Mouse (Mus musculus) adipocyte (in vitro differentiated cells): Measurements from ENCODE around the gene Mrgpra6.

Experiments used
- DNase-seq: peaks from one replicate; pipeline ENCODE4 v3.0.0-alpha.2; 2016; ENCODE audit warnings: low spot score

Gene Mrgpra6

DNA sequence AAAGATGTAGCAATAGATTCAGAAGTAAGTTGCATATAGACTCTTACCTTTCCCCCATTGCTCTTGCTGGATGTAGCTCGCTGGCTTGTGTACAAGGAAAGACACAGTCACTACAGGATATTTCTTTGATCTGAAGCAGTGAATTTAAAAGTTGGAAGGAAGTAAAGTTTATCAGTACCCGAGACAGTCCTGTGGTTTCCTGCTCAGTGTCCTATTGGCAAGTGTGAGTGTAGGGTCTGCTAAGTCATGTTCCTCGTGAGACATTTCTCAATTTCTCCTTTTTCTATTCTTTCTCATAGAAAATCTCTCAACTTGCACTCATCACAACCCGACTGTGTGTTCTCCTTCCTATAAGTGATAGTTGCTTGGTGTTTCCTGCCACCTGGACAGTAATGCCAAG, at the start of gene Mrgpra6:
TSS of gene Mrgpra6 (minus strand) at position 91 of the 400 bp plus-strand sequence.
- no peak for DNase-seq

- no peak for DNase-seq
These were observed 48.0 kb upstream of the Mrgpra6 start, which contains the start of gene Mrgpra9 for GRCm38 (mm10) chr7:47252770-47253169. TSS of gene Mrgpra9 (minus strand) at chr7:47252848.

DNA sequence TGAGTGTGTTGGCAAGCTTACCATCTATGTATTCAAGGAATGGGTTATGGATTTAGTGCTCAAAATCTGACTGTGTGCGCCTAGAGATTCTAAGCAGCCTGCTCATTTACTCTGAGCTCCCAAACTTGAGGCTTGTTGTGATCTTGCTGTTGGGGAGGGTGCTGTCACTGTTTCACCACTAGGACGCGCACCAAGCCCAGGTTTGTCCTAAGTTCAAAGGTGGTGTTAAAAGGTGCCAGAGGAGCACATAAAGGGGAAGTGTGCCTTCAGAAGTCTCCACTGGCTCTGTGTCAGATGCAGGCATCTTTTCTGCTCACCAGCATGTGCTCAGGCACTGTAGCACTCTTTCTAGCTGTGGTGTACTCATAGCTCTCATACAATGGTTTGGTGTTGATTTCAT, 39.9 kb upstream of the Mrgpra6 start:
- no peak for DNase-seq

DNA sequence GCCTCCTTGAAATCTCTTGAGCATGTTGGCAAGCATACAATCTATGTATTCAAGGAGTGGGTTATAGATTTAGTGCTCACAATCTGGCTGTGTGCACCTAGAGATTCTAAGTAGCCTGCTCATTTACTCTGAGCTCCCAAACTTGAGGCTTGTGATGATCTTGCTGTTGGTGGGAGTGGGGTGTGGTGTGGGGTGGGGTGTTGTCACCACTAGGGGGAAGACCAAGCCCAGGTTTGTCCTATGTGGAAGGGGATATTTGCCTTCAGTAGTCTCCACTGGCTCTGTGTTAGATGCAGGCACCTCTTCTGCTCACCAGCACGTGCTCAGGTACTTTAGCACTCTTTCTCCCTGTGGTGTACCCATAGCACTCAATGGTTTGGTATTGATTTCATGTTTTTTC, 9.4 kb downstream of the Mrgpra6 start:
- no peak for DNase-seq

- no peak for DNase-seq
These were observed 33.9 kb downstream of the Mrgpra6 start for GRCm38 (mm10) chr7:47170814-47171213.

GRCm38 (mm10) chr7:47165028-47165427, 39.7 kb downstream of the Mrgpra6 start:
- DNase-seq, result no peak

GRCm38 (mm10) chr7:47163203-47163602, 41.5 kb downstream of the Mrgpra6 start:
- DNase-seq, result no peak

DNA sequence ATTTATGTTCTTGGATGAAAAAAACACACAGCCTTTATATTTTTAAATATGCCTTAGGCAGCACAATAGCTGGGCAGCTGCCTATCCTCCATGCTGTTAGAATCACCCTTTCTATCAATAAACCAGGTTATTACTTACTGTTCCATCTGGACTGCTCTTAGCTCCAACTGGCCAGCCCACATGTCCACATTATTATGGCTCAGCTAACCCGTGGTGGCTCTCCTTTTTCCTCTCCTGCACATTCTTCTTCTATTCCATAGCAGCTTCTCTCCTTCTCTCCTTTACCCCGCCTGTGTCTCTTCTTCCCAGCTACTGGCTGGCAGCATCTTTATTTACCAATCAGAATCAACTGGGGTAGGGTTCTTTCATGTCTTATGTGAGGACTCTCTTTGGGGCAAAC, 46.3 kb downstream of the Mrgpra6 start:
- DNase-seq, result no peak

DNA sequence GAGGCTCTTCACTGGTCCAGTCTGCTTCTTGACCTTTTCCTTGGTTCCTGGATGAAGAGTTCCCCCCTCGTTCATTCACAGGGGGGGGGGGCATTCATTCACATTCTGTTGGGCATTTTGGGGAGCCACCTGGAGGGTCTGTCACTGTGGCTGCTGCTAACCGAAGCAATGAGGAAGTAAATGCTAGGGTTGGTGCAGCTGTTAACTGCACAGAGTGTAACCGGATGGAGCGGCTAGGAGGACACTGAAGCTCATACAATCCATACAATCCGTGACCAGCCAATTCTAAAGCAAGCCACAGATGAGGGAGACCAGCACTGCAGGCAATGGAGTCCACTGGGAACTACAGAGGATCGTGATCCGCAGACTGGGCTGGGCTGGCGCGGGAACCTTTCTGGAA, 47.0 kb downstream of the Mrgpra6 start:
- no peak for DNase-seq

GRCm38 (mm10) chr7:47155849-47156248, 48.9 kb downstream of the Mrgpra6 start:
- no peak for DNase-seq

- DNase-seq, result no peak
These were observed 49.3 kb downstream of the Mrgpra6 start for GRCm38 (mm10) chr7:47155396-47155795.

DNA sequence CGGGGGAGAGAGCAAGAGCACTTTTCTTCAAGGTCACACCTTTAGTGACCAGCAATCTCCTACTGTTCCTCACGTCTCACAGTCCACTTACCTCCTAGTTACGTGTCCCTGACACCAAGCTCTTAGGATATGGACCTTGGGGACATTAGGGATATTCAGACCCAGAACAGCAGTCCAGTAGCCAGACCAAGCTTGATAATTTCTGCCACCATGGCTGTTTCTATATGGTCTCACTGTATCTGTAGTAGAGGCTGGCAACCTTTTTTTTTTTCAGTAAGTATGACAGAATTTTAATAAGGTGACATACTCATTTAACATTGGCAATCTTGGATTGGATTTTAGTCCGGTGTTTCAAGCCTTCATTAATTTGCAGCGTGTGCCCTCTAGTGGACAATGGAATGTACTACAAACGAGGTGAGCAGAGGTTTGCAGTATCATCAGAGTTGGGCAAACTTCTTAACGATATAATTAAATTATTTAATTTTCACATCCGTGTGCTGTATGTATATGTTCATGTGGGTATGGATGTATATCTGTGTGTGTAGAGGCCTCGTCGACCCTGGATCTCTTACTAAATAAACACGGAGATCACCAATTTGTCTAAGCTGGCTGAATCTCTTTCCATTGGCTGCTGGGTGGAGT, 54.2 kb downstream of the Mrgpra6 start:
- DNase-seq, result peak; percentile 70

DNA sequence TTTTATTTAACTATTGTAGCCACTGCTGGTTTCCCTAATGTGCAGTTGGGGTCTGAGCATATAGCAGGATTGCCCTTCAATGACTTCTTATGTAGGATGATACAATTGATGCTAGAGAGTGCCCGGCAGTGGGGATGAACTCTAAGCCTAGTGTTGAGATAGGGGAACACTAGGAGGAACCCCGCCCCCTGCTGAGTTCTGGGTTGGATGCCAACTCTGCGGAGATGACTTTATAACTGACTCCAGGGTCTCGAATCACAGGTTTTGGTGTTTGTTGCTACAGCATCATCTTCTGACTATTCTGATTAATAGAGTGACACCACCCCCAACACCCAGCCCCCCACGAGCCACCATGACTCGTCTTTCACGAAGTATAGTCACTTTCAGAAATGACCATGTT, 56.4 kb downstream of the Mrgpra6 start:
- DNase-seq, result no peak

GRCm38 (mm10) chr7:47146034-47146812, 58.5 kb downstream of the Mrgpra6 start:
- peak; percentile 4 for DNase-seq

DNA sequence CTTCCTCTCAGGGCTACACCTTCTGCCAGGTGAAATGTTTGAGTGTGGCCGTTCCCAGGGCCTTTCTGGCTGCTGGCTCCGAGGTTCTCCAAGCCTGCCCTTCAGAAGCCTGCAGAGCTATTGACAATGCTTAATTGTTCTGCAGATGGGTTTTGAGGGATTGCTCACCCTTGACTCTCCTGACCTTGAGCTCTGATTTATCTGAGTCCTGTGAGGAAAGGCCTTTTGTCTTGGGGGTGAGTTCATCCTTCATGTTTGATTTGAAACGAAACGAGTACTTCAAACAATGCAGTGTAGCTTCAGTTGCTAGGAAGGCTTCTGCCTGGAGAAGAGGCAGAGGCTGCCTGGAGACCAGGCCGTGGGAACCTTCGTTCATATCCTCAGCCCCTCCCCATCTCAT, 60.4 kb downstream of the Mrgpra6 start:
- DNase-seq, result no peak

DNA sequence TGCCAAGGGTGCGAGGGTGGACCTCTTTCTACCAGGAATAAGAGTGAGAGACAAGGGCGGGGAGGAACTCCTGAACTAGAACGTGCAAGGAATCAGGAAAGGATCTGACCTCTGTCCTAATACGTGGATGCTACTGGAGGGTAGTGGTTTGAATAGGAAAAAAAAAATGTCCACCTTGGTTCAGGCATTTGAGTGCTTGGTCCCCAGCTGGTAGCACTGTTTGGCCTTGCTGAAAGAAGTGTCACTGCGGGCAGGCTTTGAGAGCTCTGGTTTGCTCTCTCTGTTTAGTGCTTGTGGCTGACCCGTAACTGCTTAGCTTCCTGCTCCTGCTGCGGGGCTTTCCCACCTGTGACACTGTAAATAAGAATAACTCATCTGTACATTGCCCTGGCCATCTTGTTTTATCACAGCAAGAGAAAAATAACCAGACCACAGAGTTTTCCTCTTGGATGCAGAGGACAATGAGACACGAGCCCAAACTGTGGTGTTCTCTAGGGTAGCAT, 64.8 kb downstream of the Mrgpra6 start:
- no peak for DNase-seq
